Mouse (Mus musculus) forebrain, embryonic 16.5 days (tissue): ENCODE results near the gene Tmem177. TPM values are rescaled to one million over a fixed set of nuclear protein-coding genes. Genes with fewer than 3 reads are reported as not detected.

Experiments used
- ATAC-seq: fragments of 200-750 bp; cut with Nextera tagmentation; 2 replicates; pipeline ENCODE4 v1.8.0; 2017; ENCODE audit warnings: mild to moderate bottlenecking, moderate library complexity
- H3K27ac ChIP-seq: fragments of 300-500 bp; sonication (generic); 2 replicates; pipeline ENCODE4 v1.5.1; 2014; ENCODE audit warnings: low read length, control low read depth
- H3K27me3 ChIP-seq: fragments of 300-500 bp; sonication (generic); replicated peaks from 2 replicates; pipeline ENCODE4 v1.6.1; 2014; ENCODE audit warnings: low read length; ENCODE audit not compliant: control insufficient read depth, insufficient read depth
- H3K36me3 ChIP-seq: fragments of 300-500 bp; sonication (generic); 2 replicates; pipeline ENCODE4 v1.6.1; 2014; ENCODE audit not compliant: control insufficient read depth, insufficient read depth
- H3K4me1 ChIP-seq: fragments of 300-500 bp; sonication (generic); replicated peaks from 2 replicates; pipeline ENCODE4 v1.6.1; 2014; ENCODE audit warnings: low read length; ENCODE audit not compliant: control insufficient read depth, insufficient read depth
- H3K4me2 ChIP-seq: fragments of 300-500 bp; sonication (generic); 2 replicates; pipeline ENCODE4 v1.6.1; 2014; ENCODE audit warnings: mild to moderate bottlenecking, low read length, control low read depth
- H3K4me3 ChIP-seq: fragments of 300-500 bp; sonication (generic); replicated peaks from 2 replicates; pipeline ENCODE4 v1.5.1; 2014; ENCODE audit warnings: mild to moderate bottlenecking, low read length, control low read depth
- H3K9ac ChIP-seq: fragments of 300-500 bp; sonication (generic); replicated peaks from 2 replicates; pipeline ENCODE4 v1.6.1; 2014; ENCODE audit warnings: low read depth, low read length, control low read depth
- H3K9me3 ChIP-seq: fragments of 300-500 bp; sonication (generic); 2 replicates; pipeline ENCODE4 v1.6.1; 2016; ENCODE audit warnings: low read length; ENCODE audit not compliant: control insufficient read depth
- WGBS: fragments of 180-500 bp; shearing (Covaris S2); extraction: QIAGEN DNeasy Blood & Tissue Kit; methylation state at CpG from one replicate; pipeline ENCODE4 v1.1.7; 2014; 5-methylcytosine and 5-hydroxymethylcytosine counted together
- polyA plus RNA-seq: library from polyadenylated mRNA; unstranded; fragments of >200 nt; fragmentation: Nextera tagmentation; extraction: Ambion mirVana; gene quantifications from 2 replicates; pipeline ENCODE4 v1.2.1, GENCODE M21; 2015

The Tmem177 gene
- 13.4 and 14.3 TPM in 2 replicates for polyA plus RNA-seq

DNA sequence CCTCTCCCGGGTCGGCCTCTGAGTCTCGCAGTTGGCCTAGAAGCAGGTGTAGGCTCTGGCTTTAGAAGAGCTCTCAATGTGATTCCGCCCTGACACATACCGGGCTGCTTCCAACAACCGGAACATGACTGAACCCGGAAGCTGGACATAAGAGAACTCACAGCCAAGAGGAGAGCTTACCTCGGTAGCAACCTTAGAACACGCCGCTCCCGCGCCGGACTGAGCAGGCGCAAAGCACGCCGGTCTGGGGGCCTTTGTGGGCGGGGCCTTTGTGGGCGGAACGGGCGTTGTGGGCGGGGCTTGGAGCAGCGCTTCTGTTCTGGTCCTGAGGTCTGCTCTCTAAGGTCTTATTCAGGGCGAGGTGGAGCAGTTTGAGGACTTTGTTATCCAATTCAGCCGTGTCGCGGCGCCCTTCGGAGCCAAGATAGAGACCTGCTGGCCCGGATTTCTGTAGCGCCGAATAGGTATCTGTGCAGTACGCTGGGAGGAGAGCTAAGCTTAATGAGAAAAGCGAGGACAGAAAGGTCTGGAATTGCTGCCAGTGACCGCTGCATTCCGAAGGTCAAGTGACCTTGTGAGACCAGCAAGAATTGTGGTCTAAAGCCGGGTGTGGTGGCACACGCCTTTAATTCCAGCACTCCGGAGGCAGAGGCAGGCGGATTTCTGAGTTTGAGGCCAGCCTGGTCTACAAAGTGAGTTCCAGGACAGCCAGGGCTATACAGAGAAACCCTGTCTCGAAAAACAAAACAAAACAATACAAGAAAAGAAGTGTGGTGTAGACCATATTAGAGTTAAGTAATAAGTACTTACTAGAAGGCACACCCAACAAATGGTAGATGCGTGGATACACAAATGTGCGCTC, at the start of gene Tmem177:
Gene Tmem177 (minus strand): TSS at position 256 of the 862 bp plus-strand sequence.
- peak within 1 kb of the TSS; percentile 60 for H3K4me2 ChIP-seq
- ATAC-seq = peak; percentile 96
- peaks cover 10% of the 10 kb centered on the region for H3K4me1 ChIP-seq
- peak within 1 kb of the TSS; percentile 51 for H3K4me3 ChIP-seq
- WGBS = 9% methylated on average over 42 of the region's 42 CpGs
- H3K27ac ChIP-seq = peak within 1 kb of the TSS; percentile 42
- peak within 1 kb of the TSS; percentile 53 for H3K9ac ChIP-seq
- H3K27me3 ChIP-seq = no peaks in the 10 kb centered on the region
- H3K36me3 ChIP-seq = 0 out of 2 replicates have a peak, but pooled peaks cover 3% of the 10 kb centered on the region
- H3K9me3 ChIP-seq = no peaks in the 10 kb centered on the region

DNA sequence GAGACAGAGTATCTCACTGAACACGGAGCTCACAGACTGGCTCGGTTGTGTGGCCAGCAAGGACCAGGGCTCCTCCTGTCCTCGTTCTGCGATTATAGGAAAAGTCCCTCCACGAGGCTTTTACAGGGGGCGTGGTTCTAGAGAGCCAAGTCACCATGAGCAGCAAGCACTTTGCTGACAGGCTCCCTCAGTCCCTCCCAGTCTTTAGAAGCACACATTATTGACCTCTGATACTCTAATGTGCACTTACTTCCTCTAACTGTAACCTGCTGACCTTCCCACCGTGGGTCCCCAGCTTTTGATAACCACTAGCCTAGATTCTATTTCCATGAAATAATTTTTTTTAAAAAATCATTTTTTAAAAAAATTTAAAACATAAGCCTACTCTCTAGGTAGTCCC, 46.9 kb upstream of the Tmem177 start:
- ATAC-seq = no peak

DNA sequence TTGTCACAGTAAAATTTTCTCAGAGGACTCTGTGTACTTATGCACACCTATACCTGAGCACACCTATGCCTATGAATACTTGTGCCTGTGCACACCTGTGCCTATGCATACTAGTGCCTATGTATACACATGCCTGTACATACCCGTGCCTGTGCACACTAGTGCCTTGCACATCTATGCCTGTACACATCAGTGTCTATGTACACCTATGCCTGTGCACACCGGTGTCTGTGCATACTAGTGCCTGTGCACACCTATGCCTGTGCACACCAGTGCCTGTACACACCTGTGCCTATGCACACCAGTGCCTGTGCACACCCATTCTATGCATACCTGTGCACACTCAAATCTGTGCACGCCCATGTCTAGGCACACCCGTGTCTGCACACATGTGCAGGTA, 46.5 kb upstream of the Tmem177 start:
- peak; percentile 26; the same call in 1 of the 2 replicates for ATAC-seq
- Histone ChIP-seq H3K4me3 (no peak overlapping the region), H3K27me3 (no peaks in the 10 kb centered on the region), H3K4me2 (no peak overlapping the region), H3K27ac (no peak overlapping the region), H3K9ac (no peak overlapping the region), H3K36me3 (no peaks in the 10 kb centered on the region), H3K9me3 (no peaks in the 10 kb centered on the region), H3K4me1 (0 out of 2 replicates have a peak, but pooled peaks cover 4% of the 10 kb centered on the region)
- WGBS = 96% methylated on average over 4 of the region's 4 CpGs

More for the DNA sequence above, 46.9 kb upstream of the Tmem177 start:
- Histone ChIP-seq H3K4me3 (no peak overlapping the region), H3K27me3 (no peaks in the 10 kb centered on the region), H3K4me2 (no peak overlapping the region), H3K9me3 (no peaks in the 10 kb centered on the region), H3K27ac (no peak overlapping the region), H3K9ac (no peak overlapping the region), H3K4me1 (0 out of 2 replicates have a peak, but pooled peaks cover 4% of the 10 kb centered on the region), H3K36me3 (no peaks in the 10 kb centered on the region)
- 72% methylated on average over 7 of the region's 7 CpGs for WGBS

DNA sequence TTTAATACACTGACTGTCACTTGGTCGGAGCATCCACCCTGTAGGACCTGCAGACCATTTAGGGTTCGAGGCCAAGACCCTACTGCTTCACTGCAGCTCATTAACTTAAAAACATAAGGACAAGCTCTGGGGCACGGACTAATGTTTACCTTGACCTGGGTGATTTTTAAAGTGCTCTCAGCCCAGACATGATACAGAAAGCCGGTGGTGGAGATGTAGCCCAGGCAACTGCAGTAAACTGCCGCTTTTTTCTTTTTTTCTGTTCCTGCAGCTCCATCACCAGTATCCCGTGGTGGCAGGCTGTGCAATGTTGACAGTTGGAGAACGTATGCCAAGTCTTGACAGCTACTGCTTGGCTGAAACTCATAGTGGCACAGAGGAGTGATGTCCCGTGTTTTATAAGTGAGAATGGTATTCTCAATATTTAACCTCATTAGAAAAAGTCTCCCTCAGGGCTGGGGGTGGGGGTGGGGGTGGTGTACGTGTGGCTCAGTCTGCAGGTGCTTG, 44.8 kb upstream of the Tmem177 start:
- Histone ChIP-seq H3K4me1 (0 out of 2 replicates have a peak, but pooled peaks cover 4% of the 10 kb centered on the region), H3K27ac (no peak overlapping the region), H3K9ac (no peak overlapping the region), H3K27me3 (no peaks in the 10 kb centered on the region), H3K4me3 (no peak overlapping the region), H3K4me2 (no peak overlapping the region), H3K36me3 (no peaks in the 10 kb centered on the region), H3K9me3 (no peaks in the 10 kb centered on the region)
- ATAC-seq = peak; percentile 84
- 47% methylated on average over 9 of the region's 9 CpGs for WGBS

DNA sequence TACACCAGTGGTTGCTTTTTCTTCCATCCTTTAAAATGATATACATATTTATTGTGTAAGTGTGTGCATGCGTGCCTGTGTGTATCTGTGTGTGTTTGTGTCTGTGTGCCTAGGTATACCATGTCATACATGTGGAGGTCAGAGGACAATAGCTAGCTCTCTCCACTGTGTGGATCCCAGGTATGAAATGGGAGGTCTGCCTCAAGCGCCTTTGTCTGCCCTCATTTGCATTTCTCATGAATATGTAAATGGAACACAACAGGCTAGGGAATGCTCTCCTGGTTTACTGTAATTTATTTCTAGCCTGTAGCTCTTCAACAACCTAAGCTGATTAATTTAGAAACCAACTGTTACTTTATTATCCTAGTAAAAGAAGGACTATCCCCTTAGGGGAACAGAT, 41.7 kb upstream of the Tmem177 start:
- Histone ChIP-seq H3K9me3 (no peaks in the 10 kb centered on the region), H3K4me1 (0 out of 2 replicates have a peak, but pooled peaks cover 4% of the 10 kb centered on the region), H3K36me3 (no peaks in the 10 kb centered on the region), H3K27ac (no peak overlapping the region), H3K27me3 (no peaks in the 10 kb centered on the region), H3K4me2 (no peak overlapping the region), H3K4me3 (no peak overlapping the region), H3K9ac (no peak overlapping the region)
- WGBS = 59% methylated on average over 2 of the region's 2 CpGs
- peak; percentile 49; the same call in 1 of the 2 replicates for ATAC-seq

DNA sequence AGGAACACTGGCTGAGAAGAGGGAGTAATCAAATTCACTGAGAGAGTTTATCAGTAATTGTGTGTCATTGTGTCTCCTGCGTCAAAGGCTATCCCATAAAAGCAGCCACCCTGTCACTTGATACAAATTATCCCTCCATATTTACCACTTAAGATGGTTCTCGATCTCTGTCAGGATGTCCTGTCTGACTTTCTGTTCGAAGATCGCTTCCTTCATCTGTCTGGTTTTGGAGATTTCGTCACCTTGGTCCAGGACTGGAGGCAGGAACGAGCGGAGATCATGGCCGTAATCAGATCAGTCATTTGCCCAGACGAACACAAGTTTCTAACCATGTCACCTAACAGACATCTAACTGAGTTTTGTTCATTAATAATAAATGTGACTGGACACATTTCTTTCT, 40.4 kb upstream of the Tmem177 start:
- no peak overlapping the region for H3K27ac ChIP-seq
- H3K9me3 ChIP-seq = no peaks in the 10 kb centered on the region
- H3K4me3 ChIP-seq = no peak overlapping the region
- H3K4me1 ChIP-seq = 0 out of 2 replicates have a peak, but pooled peaks cover 4% of the 10 kb centered on the region
- H3K27me3 ChIP-seq = no peaks in the 10 kb centered on the region
- WGBS = 88% methylated on average over 9 of the region's 9 CpGs
- no peak overlapping the region for H3K9ac ChIP-seq
- H3K4me2 ChIP-seq = no peak overlapping the region
- no peaks in the 10 kb centered on the region for H3K36me3 ChIP-seq
- no peak for ATAC-seq

DNA sequence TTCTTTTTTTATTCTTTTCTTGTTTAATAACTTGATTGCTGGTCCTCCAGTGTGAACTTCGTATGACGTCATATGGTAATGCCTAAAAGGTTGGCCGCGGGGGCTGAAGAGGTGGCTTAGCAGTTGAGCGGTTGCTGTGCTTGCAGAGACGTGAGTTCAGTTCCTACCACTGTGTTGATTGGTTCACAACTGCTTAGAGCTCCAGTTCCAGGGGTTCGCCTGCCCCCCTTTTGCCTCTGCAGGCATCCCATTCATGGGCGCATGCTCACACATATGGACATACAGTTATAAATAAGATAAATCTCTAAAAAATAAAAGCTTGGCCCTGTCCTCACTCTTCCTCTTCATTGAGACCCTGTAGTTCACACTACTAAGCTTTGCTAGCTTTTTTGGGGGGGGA, 37.1 kb upstream of the Tmem177 start:
- H3K4me1 ChIP-seq = no peaks in the 10 kb centered on the region
- no peaks in the 10 kb centered on the region for H3K9me3 ChIP-seq
- no peak overlapping the region for H3K4me3 ChIP-seq
- H3K27ac ChIP-seq = no peak overlapping the region
- 94% methylated on average over 8 of the region's 8 CpGs for WGBS
- no peak for ATAC-seq
- H3K9ac ChIP-seq = no peak overlapping the region
- no peaks in the 10 kb centered on the region for H3K36me3 ChIP-seq
- H3K4me2 ChIP-seq = no peak overlapping the region
- no peaks in the 10 kb centered on the region for H3K27me3 ChIP-seq

DNA sequence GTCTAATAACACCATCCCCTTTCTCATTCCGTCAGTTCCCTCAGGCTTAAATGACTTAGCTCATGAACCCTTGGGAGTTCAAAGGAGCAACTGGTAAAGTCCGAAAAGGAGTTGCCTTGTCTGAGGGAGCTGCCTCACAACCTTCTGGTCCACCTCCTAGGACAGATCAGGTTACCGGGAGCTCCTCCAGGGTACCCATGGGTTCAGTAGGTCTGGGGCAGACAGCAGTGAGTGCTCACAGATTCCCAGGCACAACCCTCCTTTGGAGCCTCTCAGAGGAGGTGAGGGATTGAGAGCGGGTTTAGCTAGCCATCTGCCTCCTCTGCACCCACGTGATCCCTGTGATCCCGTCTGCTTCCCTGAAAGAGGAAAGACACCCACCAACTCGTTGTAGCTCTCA, 23.9 kb upstream of the Tmem177 start:
- no peaks in the 10 kb centered on the region for H3K9me3 ChIP-seq
- no peaks in the 10 kb centered on the region for H3K27me3 ChIP-seq
- H3K27ac ChIP-seq = no peak overlapping the region
- H3K4me2 ChIP-seq = no peak overlapping the region
- ATAC-seq = no peak
- no peaks in the 10 kb centered on the region for H3K36me3 ChIP-seq
- H3K9ac ChIP-seq = no peak overlapping the region
- 34% methylated on average over 7 of the region's 7 CpGs for WGBS
- H3K4me3 ChIP-seq = no peak overlapping the region
- no peaks in the 10 kb centered on the region for H3K4me1 ChIP-seq

DNA sequence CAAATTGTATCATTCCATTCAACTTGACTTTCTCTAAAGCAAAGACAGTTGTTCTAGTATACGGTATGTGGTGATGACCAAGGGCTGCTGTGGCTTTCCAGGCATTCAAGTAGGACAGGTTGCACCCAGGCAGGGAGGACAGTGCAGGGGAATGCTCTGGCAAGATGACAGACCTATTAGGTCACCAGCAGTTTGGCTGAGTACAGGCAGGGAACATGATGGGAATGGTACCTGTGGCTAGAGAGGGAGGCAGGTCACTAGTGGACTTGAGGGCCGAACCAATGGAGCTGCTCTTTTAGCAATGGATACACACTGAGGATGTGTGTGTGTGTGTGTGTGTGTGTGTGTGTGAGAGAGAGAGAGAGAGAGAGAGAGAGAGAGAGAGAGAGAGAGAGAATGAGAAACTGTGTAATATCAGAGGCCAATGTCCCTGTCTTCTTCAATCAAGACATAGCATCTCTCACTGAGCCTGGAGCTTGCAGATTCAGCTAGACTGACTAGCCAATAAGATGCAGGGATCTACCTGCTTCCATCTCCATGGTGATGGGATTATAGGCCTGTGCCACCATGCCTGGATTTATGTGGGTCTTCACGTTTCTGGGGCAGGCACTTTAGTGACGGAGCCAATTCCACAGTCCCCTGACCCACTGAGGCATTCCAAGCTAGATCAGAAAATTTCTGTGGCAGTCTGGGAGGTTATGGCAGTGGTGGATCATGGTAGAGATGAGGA, 18.6 kb upstream of the Tmem177 start:
- no peak for ATAC-seq
- no peak overlapping the region for H3K4me2 ChIP-seq
- H3K4me1 ChIP-seq = no peaks in the 10 kb centered on the region
- H3K9me3 ChIP-seq = no peaks in the 10 kb centered on the region
- WGBS = 80% methylated on average over 4 of the region's 4 CpGs
- H3K27ac ChIP-seq = no peak overlapping the region
- no peak overlapping the region for H3K4me3 ChIP-seq
- H3K27me3 ChIP-seq = no peaks in the 10 kb centered on the region
- H3K9ac ChIP-seq = no peak overlapping the region
- no peaks in the 10 kb centered on the region for H3K36me3 ChIP-seq
